Mouse (Mus musculus) adrenal gland, postnatal 10 days (tissue): ENCODE data around the gene Sema4d. TPM values are rescaled to one million over a fixed set of nuclear protein-coding genes. Genes with fewer than 3 reads are reported as not detected.

Source experiments
- DNase-seq: peaks from one replicate; pipeline ENCODE4 v3.0.0; 2021; ENCODE audit warnings: mixed read lengths
- total RNA-seq, 2 experiments: library from RNA; stranded (reverse); gene quantifications; 2 replicates each; pipeline ENCODE4 v1.2.3; 2021

The Sema4d gene
- total RNA-seq, 2 experiments from 2014 or later = 13.9 to 25.4 TPM

GRCm38 (mm10) chr13:51753802-51754444 lies 39.6 kb downstream of the Sema4d start:
- no peak for DNase-seq

- no peak for DNase-seq
These were observed 40.4 kb downstream of the Sema4d start for GRCm38 (mm10) chr13:51753168-51753465.

- DNase-seq = no peak
These were observed 41.0 kb downstream of the Sema4d start for GRCm38 (mm10) chr13:51752346-51753167.

GRCm38 (mm10) chr13:51749578-51750345 lies 43.8 kb downstream of the Sema4d start:
- DNase-seq = no peak

GRCm38 (mm10) chr13:51748009-51748552 lies 45.5 kb downstream of the Sema4d start:
- DNase-seq = peak; percentile 75

- DNase-seq = no peak
These were observed 46.5 kb downstream of the Sema4d start for GRCm38 (mm10) chr13:51747069-51747468.

GRCm38 (mm10) chr13:51745862-51746261 lies 47.7 kb downstream of the Sema4d start:
- no peak for DNase-seq

GRCm38 (mm10) chr13:51743855-51744254 lies 49.7 kb downstream of the Sema4d start:
- no peak for DNase-seq

- DNase-seq = no peak
These were observed 50.9 kb downstream of the Sema4d start for GRCm38 (mm10) chr13:51742551-51743052.

GRCm38 (mm10) chr13:51740776-51741175 lies 52.8 kb downstream of the Sema4d start:
- no peak for DNase-seq

GRCm38 (mm10) chr13:51739713-51740112 lies 53.8 kb downstream of the Sema4d start:
- no peak for DNase-seq

GRCm38 (mm10) chr13:51738531-51739117 lies 54.9 kb downstream of the Sema4d start:
- DNase-seq = no peak

- DNase-seq = no peak
These were observed 55.5 kb downstream of the Sema4d start for GRCm38 (mm10) chr13:51737949-51738513.

GRCm38 (mm10) chr13:51737033-51737948 lies 56.3 kb downstream of the Sema4d start:
- no peak for DNase-seq

- DNase-seq = peak; percentile 56
These were observed 57.3 kb downstream of the Sema4d start for GRCm38 (mm10) chr13:51736007-51736911.

- no peak for DNase-seq
These were observed 59.0 kb downstream of the Sema4d start for GRCm38 (mm10) chr13:51734556-51734955.

- no peak for DNase-seq
These were observed 61.4 kb downstream of the Sema4d start for GRCm38 (mm10) chr13:51732097-51732664.

- no peak for DNase-seq
These were observed 62.1 kb downstream of the Sema4d start for GRCm38 (mm10) chr13:51731474-51731873.

- DNase-seq = no peak
These were observed 63.6 kb downstream of the Sema4d start for GRCm38 (mm10) chr13:51729887-51730361.
